Mouse (Mus musculus) testis, postnatal 14 days (tissue): ENCODE data around the gene Ahdc1.

Experiments
- DNase-seq: peaks from one replicate; pipeline ENCODE4 v3.0.0; 2021; ENCODE audit warnings: low spot score

Ahdc1 gene

DNA sequence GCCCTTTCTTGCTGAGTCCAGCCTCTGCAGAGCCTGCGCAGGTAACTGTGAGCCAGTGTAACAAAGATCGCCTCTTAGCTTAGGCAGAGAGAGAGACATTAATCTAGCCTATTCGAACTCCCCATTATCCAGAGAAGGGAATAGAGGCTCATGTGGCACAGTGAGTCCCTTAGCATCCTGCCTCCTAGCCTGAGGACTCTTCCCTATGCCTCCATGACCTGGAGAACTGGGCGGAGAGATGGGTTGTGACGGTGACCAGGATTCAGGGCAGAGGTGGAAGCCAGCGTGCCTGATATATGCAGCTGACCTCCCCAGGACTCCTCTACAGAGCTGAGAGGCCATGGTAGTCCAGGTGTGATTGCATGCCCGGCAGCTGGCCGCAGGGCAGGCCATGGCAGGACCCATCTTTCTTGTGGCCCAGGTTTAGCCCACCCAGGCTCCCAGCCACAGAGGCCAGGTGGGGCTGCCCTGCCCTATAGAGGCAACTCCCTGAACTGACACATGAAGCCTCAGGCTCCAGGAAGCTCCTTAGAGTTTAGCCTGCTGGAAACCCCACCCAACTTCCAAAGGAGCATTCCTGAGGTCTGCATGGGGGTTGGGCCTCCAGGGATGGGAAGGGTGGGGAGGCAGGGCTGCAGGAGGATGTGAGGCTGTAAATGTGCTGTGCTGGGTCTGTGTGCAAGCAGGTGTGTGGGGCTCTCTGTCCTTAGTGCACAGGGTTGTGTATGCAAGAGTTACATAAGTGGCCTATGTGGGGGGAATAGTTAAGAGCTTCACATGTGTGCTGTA, 44.3 kb downstream of the Ahdc1 start:
- DNase-seq = no peak

DNA sequence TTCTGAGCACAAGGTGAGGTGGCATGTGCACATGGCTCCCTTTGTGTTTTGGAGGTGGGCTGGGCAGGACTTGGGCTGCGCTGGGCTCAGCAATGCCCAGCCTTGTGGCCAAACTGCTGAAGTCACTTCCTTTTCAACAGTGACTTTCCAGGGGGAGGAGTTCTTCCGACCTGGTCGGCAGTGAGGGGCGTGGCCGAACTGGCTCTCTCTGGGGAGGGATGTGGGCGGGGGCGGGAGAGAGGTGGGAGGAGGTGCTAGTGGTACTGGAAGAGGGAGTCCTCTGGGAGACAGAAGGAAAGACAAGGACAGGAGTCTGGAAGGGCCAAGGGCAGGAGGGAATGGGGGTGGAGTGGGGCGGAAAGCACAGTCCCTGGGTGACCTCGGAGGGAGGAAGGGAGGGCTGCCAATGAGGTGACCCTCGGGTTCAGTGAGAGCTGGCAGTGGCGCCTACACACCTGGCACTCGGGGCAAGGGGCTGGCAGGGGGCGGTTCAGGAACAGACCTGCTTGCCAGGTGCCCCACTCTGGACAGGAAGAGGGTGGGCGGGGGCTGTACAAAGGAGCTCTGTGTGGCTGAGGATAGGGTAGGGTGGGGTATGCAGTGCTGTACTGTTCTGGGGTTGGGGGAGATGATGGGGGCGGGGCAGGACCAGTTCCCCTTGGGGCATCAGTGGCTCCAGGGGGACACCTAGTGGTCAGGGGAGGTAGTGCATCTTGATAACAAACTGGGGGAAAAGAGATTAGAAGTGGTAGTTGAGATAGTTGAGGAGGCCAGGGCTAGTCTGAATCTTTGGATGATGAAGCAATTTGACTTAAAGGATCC, 45.2 kb downstream of the Ahdc1 start:
- DNase-seq = peak; percentile 77

DNA sequence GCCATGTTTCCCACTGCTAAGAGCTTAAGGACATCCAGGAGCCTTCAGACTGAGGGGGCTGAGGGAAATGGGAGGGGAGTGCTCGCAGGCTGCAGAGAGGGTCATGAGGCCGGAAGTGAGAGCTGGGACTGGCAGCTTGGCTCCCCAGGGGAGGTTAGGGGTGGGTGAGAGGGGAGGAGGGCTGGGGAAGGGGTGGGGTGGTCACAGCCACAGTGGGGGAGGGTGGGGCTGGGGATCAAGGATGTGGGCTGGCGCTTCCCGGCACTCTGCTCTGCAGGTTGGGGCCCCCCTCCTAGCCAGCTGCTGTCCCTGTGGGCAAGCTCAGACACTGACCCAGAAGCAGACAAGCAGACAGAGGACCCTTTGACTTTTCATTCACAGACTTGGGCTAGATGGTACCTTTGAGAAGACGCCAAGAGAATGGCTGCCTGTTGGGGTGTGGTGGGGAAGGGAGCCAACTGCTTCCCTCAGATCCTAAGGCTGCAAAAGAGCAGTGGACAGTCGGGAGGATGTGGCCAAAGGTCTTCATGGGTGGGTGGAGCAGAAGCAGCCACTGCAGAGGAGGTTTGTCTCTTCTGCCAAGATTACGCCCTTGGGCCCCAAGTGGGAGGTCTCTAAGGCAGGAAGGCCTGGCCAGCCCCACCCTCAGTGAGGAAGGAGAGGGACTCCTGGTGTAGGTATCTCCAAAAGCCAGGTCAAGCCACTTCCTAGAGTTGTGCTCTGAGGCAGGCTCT, 46.5 kb downstream of the Ahdc1 start:
- peak; percentile 69 for DNase-seq

DNA sequence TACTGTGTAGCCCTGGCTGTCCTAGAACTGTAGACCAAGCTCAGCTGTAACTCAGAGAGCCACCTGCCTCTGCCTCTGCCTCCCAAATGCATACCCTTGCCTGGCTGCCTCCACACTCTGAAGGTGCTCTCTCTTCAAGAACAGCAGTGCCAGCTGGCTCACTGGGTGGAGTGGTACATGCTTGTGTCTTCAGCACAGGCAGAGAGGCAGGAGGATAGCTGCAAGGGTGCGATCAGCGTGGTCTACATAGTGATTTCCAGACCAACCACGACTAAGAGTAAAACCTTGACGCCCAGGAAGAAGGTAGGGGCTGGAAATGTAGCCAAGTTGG, 47.0 kb downstream of the Ahdc1 start:
- no peak for DNase-seq

DNA sequence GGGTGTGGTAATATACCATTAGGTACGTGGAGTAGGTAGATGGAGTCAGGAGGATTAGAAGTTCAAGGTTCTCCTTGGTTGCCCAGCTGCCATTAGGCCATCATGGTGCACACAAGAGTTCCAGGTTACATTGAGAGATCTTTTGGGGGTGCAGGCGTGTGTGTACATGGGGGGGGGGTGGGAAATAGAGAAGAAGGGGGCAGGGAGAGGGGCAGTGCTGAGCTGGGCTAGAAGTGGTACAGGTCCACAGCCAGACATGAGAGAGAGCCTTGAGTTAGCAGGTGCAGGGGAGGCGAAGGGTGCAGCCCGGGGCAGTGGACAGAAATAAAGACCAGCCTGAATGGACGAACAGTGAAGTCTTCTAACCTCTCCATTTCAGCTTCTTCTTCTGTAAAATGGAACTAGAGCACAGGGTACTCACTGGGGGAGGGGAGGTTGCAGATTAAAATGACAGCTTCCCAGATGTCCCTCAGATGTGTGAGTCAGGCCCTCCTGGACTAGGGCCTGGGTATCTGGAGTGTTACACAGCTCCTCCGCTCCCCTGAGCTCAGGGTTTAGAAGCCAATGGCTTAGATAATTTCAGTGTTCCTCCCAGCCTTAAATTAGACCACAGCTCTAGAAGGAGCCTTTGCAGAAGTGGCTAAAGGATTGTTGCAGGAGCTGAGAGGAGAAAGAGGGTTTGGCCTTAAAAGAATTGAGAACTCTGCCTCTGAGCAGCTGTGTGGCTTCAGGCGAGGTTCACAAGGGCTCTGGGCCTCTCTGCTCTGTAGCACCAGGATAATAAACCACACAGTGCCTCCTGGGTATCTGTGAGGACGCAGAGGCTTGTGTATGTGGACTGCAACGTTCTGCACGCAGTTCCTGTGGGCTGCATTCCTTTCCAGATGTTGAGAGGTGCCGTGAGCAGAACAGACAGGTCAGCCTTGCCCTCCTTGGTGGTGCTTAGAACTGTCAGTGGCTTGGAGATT, 47.7 kb downstream of the Ahdc1 start:
- DNase-seq = no peak

DNA sequence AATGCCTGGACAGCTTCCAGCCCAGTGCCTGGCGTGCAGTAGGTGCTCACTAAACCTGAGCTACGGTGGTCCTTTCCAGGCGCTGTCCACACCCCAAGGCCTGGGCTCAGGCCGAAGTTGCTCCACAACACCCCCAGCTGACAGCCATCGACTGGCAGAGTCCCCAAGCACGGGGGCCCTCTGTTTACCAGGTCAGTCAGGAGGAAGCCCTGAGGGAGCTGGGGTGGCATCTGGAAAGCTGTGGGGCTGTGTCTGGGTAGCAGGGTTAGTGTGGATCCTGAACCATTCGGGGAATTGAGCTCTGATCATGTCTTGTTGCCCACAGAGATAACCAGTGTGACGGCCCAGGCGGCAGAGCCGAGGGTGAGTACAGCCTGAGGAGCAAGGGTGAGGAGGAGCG, 49.6 kb downstream of the Ahdc1 start:
- no peak for DNase-seq

DNA sequence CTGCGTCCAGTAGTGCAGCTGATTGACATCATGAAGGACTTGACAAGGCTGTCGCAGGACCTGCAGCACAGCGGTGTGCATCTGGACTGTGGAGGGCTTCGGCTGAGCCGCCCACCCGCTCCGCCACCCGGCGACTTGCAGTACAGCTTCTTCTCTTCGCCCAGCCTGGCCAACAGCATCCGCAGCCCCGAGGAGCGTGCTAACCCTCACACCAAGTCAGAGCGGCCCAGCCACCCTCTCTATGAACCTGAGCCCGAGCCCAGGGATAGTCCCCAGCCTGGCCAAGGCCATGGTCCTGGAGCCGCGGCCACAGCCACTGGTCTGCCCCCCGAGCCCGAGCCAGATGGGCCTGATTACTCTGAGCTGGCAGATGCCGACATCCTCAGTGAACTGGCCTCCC, 50.7 kb downstream of the Ahdc1 start:
- no peak for DNase-seq

DNA sequence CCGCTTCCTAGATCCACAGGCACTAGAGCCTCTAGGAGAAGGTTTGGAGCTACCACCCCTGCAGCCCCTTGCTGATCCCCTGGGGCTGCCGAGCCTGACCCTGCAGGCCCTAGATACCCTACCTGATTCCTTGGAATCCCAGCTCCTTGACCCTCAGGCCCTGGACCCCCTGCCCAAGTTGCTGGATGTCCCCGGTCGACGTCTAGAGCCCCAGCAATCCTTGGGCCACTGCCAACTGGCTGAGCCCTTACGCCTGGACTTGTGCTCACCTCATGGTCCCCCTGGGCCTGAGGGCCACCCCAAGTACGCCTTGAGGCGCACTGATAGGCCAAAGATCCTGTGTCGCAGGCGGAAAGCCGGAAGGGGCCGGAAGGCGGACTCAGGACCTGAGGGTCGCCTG, 51.2 kb downstream of the Ahdc1 start:
- no peak for DNase-seq

DNA sequence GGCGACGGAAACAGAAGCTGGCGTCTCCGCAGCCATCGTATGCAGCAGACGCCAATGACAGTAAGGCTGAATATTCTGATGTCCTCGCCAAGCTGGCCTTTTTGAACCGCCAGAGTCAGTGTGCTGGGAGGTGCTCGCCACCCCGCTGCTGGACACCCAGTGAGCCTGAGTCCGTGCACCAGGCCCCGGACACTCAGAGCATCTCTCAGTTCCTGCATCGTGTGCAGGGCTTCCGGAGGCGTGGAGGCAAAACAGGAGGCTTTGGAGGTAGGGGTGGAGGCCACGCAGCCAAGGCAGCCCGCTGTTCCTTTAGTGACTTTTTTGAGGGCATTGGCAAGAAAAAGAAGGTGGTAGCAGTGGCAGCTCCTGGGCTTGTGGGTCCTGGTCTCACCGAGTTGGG, 52.1 kb downstream of the Ahdc1 start:
- DNase-seq = no peak

DNA sequence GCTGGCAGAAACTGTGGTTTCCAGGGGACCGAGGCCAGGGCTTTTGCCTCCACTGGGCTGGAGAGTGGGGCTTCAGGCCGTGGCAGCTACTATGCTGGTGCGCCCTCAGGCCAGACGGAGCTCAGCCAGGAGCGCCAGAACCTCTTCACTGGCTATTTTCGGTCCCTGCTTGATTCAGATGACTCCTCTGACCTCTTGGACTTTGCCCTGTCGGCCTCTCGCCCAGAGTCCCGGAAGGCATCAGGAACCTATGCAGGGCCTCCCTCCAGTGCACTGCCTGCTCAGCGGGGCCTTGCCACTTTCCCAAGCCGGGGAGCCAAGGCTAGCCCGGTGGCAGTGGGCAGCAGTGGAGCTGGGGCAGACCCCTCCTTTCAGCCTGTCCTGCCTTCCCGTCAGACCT, 52.7 kb downstream of the Ahdc1 start:
- no peak for DNase-seq

DNA sequence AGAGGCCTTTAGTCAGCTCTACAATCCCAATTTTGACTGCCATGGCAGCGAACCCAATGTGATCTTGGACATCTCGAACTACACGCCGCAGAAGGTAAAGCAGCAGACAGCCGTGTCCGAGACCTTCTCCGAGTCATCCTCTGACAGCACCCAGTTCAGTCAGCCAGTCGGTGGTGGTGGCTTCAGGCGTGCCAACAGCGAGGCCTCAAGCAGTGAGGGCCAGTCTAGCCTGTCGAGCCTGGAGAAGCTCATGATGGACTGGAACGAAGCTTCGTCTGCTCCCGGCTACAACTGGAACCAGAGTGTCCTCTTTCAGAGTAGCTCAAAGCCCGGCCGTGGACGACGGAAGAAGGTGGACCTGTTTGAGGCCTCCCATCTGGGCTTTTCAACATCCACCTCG, 53.7 kb downstream of the Ahdc1 start:
- DNase-seq = no peak

DNA sequence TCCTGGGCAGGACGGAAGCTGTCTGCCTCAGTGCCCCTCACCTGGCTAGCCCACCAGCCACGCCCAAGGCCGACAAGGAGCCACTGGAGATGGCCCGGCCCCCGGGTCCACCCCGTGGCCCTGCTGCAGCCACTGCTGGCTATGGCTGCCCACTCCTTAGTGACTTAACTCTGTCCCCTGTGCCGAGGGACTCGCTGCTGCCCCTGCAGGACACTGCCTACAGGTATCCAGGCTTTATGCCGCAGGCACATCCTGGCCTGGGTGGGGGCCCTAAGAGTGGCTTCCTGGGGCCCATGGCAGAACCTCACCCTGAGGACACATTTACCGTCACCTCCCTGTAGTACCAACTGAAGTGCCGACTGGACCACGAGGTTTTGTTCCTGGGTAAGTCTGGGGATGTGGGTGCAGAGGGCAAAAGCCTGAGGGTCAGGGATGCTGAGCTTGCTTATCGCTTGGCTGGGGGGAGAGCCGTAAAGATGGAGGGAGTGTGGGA, 54.9 kb downstream of the Ahdc1 start:
- no peak for DNase-seq

DNA sequence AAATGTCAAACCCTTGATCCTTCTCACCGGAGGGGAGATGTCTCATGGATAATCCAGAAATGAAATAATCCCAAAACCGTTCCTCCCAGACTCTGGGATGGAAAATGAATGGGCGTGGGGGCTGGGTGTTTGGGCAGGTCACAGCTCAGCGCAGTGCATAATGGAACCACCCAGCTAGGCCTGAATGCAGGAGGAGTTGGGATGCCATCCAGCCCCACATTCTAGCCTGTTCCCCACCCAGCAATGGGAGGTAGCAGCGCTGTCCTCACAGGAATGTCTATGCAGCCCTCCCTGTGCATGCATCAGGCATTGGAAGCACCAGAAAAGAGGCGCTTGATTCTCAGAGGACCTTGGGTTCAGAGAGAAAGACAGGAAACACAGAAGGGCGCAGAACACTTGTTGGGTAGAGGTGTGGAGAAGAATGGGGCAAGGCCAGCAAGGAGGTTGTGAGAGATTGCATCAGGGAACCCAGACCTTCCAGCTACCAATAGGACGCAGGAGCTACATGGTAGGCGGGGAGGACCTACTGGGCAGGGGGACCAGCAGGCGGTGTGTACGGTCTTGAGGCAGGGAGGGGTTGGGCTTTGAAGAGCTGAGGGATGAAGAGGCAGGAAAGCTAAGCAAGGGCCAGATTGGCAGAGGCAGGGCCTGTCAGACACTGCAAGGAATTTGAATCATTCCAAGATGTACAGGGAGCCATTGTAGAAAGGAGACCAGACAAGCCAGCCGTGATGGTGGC, 57.5 kb downstream of the Ahdc1 start:
- DNase-seq = peak; percentile 54

DNA sequence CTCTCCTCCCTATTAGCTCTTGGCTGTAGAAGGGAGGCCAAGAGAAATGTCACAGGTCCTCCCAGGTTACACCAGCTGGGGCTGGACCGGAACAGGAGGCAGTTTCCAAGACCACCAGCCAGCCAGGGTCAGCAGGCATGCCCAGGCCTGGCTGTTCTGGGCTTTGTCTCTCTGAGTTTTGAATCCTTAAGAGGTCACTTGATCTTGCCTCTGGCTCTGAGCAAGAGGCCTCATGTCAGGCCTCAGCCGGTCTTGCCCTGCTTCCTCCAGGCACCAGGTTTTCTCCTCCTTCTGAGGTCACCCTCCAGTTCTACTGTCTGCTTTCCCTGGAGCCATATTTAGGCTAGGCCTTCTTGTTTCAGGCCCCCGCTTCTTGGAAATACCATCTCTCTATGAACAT, 59.3 kb downstream of the Ahdc1 start:
- no peak for DNase-seq

DNA sequence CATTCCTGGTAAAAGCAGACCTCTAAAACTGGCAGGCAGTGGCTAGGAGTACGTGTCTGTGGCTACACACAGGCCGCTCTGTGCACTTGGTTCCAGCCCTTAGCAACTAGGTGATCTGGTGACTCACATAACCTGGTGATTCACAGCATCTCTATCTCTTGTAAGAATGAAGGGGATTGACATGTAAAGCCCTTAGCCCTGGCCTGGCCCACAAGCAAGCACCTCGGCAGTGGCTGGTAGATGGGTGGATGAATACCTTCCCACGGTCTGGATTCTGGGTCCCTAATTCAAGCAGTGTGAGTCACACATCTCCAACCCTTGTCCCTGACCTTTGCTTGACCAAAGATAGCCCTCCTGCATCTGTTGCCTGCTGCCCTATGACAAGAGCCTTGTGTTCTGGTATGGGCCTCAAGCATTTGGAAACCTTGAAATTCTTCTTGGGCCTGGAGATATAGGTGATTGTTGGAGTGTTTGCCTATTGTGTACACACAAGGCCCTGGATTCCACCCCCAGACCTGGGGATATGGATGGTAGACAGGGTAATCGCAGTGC, 59.8 kb downstream of the Ahdc1 start:
- DNase-seq = no peak

DNA sequence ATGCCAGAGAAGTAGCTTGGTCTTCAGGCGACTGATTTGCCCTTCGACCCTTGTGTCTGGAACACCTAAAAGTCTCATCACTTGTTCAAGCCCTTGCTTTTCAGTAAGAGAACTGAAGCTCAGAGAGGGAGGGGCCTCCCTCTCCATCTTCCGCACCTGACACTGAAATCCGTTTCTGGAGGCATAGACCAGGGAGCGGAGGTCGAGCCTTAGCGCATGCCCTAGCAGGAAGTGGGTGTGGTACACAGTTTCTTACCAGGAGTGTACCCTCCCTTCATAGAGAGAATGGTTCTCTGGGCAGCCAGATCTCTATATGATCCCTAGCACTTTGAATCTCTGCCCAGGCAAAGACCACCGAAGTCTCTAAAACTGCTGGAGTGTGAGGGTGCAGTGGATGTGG, 62.1 kb downstream of the Ahdc1 start:
- DNase-seq = no peak

DNA sequence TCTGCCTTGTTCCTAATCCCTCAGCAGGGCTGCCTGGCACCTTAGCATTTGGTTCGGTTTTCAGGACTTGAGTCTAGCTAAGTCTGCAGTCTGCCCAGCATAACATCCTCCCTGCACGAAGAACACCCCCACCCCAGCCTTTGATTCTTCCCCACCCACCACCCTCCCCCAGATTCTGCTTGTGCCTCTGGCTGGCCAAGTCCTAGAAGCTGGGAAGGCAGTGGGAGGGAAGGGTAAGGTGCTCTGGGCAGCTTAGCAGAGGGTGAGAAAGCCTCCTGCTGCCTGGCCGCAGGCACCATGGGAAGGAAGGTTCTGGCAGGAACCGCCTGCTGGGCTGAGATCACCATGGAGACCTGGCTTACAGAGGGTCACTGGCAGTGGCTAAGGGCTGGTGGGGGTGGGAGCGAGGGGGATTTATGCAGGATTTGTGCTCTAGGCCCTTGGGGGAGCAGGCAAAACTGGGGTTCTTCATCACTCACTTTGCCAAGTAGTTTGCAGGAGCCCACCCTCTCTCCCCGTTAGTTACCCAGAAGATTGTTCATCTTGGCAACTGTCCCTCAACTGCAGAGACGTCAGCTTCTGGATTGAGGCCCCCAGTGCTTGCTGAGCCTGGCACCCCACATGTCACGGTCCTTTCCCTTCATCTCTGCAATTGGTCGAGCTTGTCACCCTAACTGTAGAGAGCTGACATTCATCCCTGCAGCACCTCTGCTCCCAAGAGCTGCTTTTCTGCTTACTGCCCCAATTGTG, 63.2 kb downstream of the Ahdc1 start:
- DNase-seq = no peak

DNA sequence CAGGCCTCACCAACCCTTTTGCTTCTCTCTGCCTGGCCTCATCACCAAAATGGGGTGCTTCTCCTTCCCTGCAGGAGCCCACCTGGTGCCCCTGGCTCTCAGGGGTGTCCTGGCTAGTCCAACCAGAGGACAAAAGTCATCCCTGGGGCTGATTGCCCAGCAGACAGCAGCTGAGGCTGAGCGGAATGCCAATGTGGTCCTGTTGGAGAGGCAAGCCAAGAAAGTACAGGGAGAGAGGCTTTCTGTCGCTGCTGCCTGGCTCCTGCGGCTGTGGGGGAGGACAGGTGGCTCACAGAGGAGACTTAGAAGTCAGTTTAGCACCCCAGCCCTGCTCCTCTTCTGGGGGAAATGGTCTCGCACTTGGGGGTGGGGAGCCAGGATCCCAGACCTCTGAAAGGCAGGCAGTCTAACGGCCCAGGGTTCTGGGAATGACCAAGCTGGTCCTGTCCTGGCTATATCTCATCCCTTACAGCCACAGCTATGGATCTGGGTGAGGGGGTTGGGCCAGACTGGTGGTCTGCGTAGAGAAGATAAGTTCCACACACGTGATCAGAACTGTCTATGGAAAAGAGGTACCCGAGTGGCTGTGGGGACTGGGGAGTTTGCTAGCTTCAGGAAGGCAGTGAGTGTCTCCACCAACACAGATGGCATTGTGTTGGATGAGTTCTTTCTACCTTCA, 64.0 kb downstream of the Ahdc1 start:
- no peak for DNase-seq

DNA sequence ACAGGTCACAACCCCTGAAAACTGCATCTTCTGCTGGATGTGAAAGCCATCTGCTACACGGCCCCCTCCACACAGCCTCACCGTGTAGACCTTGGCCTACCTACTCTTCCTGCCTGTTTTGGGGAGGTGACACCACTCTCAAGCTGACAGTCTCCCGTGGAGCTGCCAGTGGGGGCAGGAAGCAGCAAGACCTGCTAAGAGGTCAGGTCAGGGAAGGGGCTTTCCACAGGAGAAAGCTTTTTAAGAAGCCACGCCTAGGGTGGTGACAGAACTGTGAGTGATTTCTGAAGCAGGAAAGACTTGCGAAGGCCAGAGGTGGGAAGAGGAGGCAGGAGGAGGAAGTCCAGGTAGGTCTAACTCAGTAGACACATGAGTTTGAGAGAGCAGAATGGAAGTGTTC, 67.9 kb downstream of the Ahdc1 start:
- DNase-seq = no peak
